Mouse (Mus musculus) limb, embryonic 14.5 days (tissue): Measurements from ENCODE around the gene Plekhg5. TPM values are rescaled to one million over a fixed set of nuclear protein-coding genes. Genes with fewer than 3 reads are reported as not detected.

Experiments used
- ATAC-seq: fragments of 200-750 bp; cut with Nextera tagmentation; 2 replicates; pipeline ENCODE4 v1.8.0; 2017; ENCODE audit warnings: low read depth, moderate number of reproducible peaks, moderate TSS enrichment; ENCODE audit not compliant: low FRiP score
- DNase-seq: peaks from one replicate; pipeline ENCODE4 v3.0.0-alpha.2; 2015; ENCODE audit warnings: low spot score
- H3K27ac ChIP-seq: fragments of 300-500 bp; sonication (generic); replicated peaks from 2 replicates; pipeline ENCODE4 v1.5.1; 2014; ENCODE audit warnings: low read depth, mild to moderate bottlenecking, low read length, moderate library complexity, mixed read lengths
- H3K27me3 ChIP-seq: fragments of 300-500 bp; sonication (generic); 2 replicates; pipeline ENCODE4 v1.6.1; 2014; ENCODE audit warnings: low read length, mixed read lengths; ENCODE audit not compliant: control insufficient read depth, insufficient read depth
- H3K36me3 ChIP-seq: fragments of 300-500 bp; sonication (generic); 2 replicates; pipeline ENCODE4 v1.6.1; 2014; ENCODE audit warnings: mild to moderate bottlenecking, low read length, moderate library complexity, mixed read lengths; ENCODE audit not compliant: control insufficient read depth, insufficient read depth
- H3K4me1 ChIP-seq: fragments of 300-500 bp; sonication (generic); 2 replicates; pipeline ENCODE4 v1.6.1; 2014; ENCODE audit warnings: antibody characterized with exemption, low read length, mixed read lengths; ENCODE audit not compliant: control insufficient read depth, insufficient read depth
- H3K4me2 ChIP-seq: fragments of 300-500 bp; sonication (generic); replicated peaks from 2 replicates; pipeline ENCODE4 v1.6.1; 2014; ENCODE audit warnings: low read depth, mild to moderate bottlenecking, low read length, moderate library complexity; ENCODE audit not compliant: severe bottlenecking
- H3K4me3 ChIP-seq: fragments of 300-500 bp; sonication (generic); replicated peaks from 2 replicates; pipeline ENCODE4 v1.5.1; 2014; ENCODE audit warnings: low read length
- H3K9ac ChIP-seq: fragments of 300-500 bp; sonication (generic); 2 replicates; pipeline ENCODE4 v1.6.1; 2014; ENCODE audit warnings: mild to moderate bottlenecking, low read depth, low read length, moderate library complexity; ENCODE audit not compliant: severe bottlenecking
- H3K9me3 ChIP-seq: fragments of 300-500 bp; sonication (generic); 2 replicates; pipeline ENCODE4 v1.6.1; 2016; ENCODE audit warnings: low read length; ENCODE audit not compliant: control insufficient read depth
- POLR2A ChIP-seq: fragments of 200-500 bp; IDR thresholded peaks from 2 replicates; pipeline ENCODE4 v1.8.0; 2012; ENCODE audit warnings: inconsistent platforms, mild to moderate bottlenecking, moderate library complexity, borderline replicate concordance; ENCODE audit not compliant: insufficient read depth, insufficient read length; ENCODE audit errors: extremely low read depth
- WGBS: fragments of 180-500 bp; shearing (Covaris S2); extraction: QIAGEN DNeasy Blood & Tissue Kit; methylation state at CpG from one replicate; pipeline ENCODE4 v1.1.7; 2014; 5-methylcytosine and 5-hydroxymethylcytosine counted together
- polyA plus RNA-seq, 2 experiments: library from polyadenylated mRNA; depleted of rRNA in 1 of 2; stranded (reverse) in 1 of 2; unstranded in 1 of 2; fragments of >200 nt; fragmentation: Nextera tagmentation in 1 of 2; extraction: Ambion mirVana in 1 of 2; gene quantifications; 2 replicates each; pipeline versions ENCODE4 v1.2.1 to v1.2.3; 2012 to 2014

Gene Plekhg5
- polyA plus RNA-seq, 2 experiments, result 14.1 to 25.0 TPM

GRCm38 (mm10) chr4:152110689-152111088, 38.4 kb downstream of the Plekhg5 start:
- no peak for ATAC-seq
- H3K4me1 ChIP-seq, result peaks cover 17% of the 10 kb centered on the region
- TF ChIP-seq POLR2A, result no peak
- no peak overlapping the region for H3K4me3 ChIP-seq
- H3K27me3 ChIP-seq, result peaks cover 10% of the 10 kb centered on the region
- H3K9ac ChIP-seq, result no peak overlapping the region
- H3K36me3 ChIP-seq, result peaks cover 84% of the 10 kb centered on the region
- no peaks in the 10 kb centered on the region for H3K9me3 ChIP-seq
- no peak overlapping the region for H3K4me2 ChIP-seq
- no peak overlapping the region for H3K27ac ChIP-seq
- no peak for DNase-seq
- 89% methylated on average over 4 of the region's 4 CpGs for WGBS

GRCm38 (mm10) chr4:152112329-152112728, 40.0 kb downstream of the Plekhg5 start:
- peaks cover 19% of the 10 kb centered on the region for H3K4me1 ChIP-seq
- H3K9me3 ChIP-seq, result no peaks in the 10 kb centered on the region
- ATAC-seq (no peak), DNase-seq (no peak)
- 91% methylated on average over 9 of the region's 9 CpGs for WGBS
- H3K27ac ChIP-seq, result no peak overlapping the region
- peaks cover 71% of the 10 kb centered on the region for H3K36me3 ChIP-seq
- no peak overlapping the region for H3K4me3 ChIP-seq
- peaks cover 23% of the 10 kb centered on the region for H3K27me3 ChIP-seq
- no peak overlapping the region for H3K4me2 ChIP-seq
- TF ChIP-seq POLR2A, result no peak
- H3K9ac ChIP-seq, result no peak overlapping the region

GRCm38 (mm10) chr4:152114080-152114479, 41.8 kb downstream of the Plekhg5 start:
- Histone ChIP-seq H3K4me3 (no peak overlapping the region), H3K4me1 (peaks cover 8% of the 10 kb centered on the region), H3K27ac (no peak overlapping the region), H3K9ac (no peak overlapping the region), H3K9me3 (no peaks in the 10 kb centered on the region), H3K27me3 (peaks cover 39% of the 10 kb centered on the region), H3K36me3 (peaks cover 61% of the 10 kb centered on the region), H3K4me2 (no peak overlapping the region)
- WGBS, result 57% methylated on average over 16 of the region's 16 CpGs
- ATAC-seq (no peak), DNase-seq (no peak)
- TF ChIP-seq POLR2A, result no peak

DNA sequence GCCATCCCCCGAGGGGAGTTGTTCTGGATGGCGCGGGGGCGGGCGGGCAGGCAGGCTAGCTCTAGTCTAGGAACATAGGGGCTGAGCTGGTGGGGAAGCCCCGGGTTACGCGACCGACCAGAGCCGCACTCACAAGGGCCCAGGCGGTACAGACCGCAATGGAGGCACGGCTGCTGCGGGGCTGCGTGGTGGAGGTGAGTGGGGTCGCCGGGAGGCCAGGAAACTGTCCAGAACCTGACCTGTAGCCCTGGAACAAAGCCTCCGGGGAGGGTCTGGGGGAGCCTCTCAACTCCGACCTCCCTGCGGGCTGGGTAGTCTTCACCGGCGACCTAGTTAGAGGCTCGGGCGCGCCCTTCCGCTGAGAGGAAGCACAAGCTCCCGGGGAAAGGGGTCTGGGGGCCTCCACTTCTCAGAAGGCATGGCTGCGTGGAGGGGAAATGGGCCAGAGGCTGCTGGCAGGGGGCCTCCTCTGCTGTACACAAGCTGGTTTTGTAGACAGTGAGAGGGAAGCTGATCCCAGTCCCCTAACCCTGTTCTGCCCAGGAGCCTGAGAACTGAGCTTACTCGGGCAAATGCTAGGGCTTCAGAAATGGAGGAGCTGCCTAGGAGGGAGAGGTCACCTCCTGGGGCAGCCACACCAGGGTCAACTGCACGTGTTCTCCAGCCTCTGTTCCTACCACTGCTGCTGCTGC, 43.8 kb downstream of the Plekhg5 start, which contains the start of gene Tnfrsf25:
TSS of gene Tnfrsf25 (plus strand) at position 14 of the 692 bp plus-strand sequence.
- ATAC-seq (no peak), DNase-seq (no peak)
- no peak for TF ChIP-seq POLR2A
- Histone ChIP-seq H3K27ac (no peak within 1 kb of the TSS), H3K4me3 (peak within 1 kb of the TSS; percentile 8; the same call in 1 of the 2 replicates), H3K9me3 (no peaks in the 10 kb centered on the region), H3K36me3 (peaks cover 42% of the 10 kb centered on the region), H3K27me3 (peaks cover 59% of the 10 kb centered on the region), H3K4me2 (peak within 1 kb of the TSS; percentile 37), H3K4me1 (peaks cover 23% of the 10 kb centered on the region), H3K9ac (peak within 1 kb of the TSS; percentile 46; the same call in 1 of the 2 replicates)
- 4% methylated on average over 30 of the region's 30 CpGs for WGBS

- Histone ChIP-seq H3K27me3 (peaks cover 73% of the 10 kb centered on the region), H3K4me1 (peaks cover 24% of the 10 kb centered on the region), H3K4me2 (no peak overlapping the region), H3K9ac (no peak overlapping the region), H3K36me3 (peaks cover 27% of the 10 kb centered on the region), H3K27ac (no peak overlapping the region), H3K4me3 (no peak overlapping the region), H3K9me3 (no peaks in the 10 kb centered on the region)
- ATAC-seq (no peak), DNase-seq (no peak)
- 72% methylated on average over 9 of the region's 9 CpGs for WGBS
- no peak for TF ChIP-seq POLR2A
Measured at GRCm38 (mm10) chr4:152117538-152117937, 45.2 kb downstream of the Plekhg5 start.
